Mouse (Mus musculus): ENCODE data around the gene Gli3. TPM values are rescaled to one million over a fixed set of nuclear protein-coding genes. Genes with fewer than 3 reads are reported as not detected.

The Gli3 gene
- polyA plus RNA-seq, 2 experiments: 0.21 to 0.44 TPM

- Histone ChIP-seq H3K4me3 (ENCODE audit: insufficient read depth in 1 of 2, low read depth in 2 of 2, low read length in 2 of 2) (no peak overlapping the region), H3K9ac (replicated peaks) (no peak overlapping the region), H3K4me2 (ENCODE audit: low read depth) (no peak overlapping the region), H3K9me3 (ENCODE audit: control insufficient read depth, low read length) (no peaks in the 10 kb centered on the region), H3K27me3 (ENCODE audit: control insufficient read depth, insufficient read depth, low read length) (no peaks in the 10 kb centered on the region), H3K27ac (no peak overlapping the region), H3K4me1 (replicated peaks; ENCODE audit: control insufficient read depth in 2 of 2, insufficient read depth in 2 of 2, low read length in 1 of 2) (no peaks in the 10 kb centered on the region), H3K36me3 (replicated peaks; ENCODE audit: control insufficient read depth, insufficient read depth, low read depth) (no peaks in the 10 kb centered on the region)
- ATAC-seq (ENCODE audit: insufficient read depth): no peak
- DNase-seq (ENCODE audit: low read depth in 3 of 3, low spot score in 3 of 3): no peak
- 53% methylated on average over 4 of the region's 4 CpGs for WGBS (ENCODE audit: insufficient replicate concordance)
- TF ChIP-seq CTCF (IDR thresholded peaks at IDR 0.05; ENCODE audit: low read depth) (no peak), EP300 (IDR thresholded peaks at IDR 0.05; ENCODE audit: low read depth) (no peak)
Observed at GRCm38 (mm10) chr13:15546258-15546657, 83.2 kb downstream of the Gli3 start.

- Histone ChIP-seq H3K4me1 (replicated peaks; ENCODE audit: control insufficient read depth in 2 of 2, insufficient read depth in 2 of 2, low read length in 1 of 2) (no peaks in the 10 kb centered on the region), H3K9me3 (ENCODE audit: control insufficient read depth, low read length) (no peaks in the 10 kb centered on the region), H3K4me2 (ENCODE audit: low read depth) (no peak overlapping the region), H3K27ac (no peak overlapping the region), H3K36me3 (replicated peaks; ENCODE audit: control insufficient read depth, insufficient read depth, low read depth) (no peaks in the 10 kb centered on the region), H3K4me3 (ENCODE audit: insufficient read depth in 1 of 2, low read depth in 2 of 2, low read length in 2 of 2) (no peak overlapping the region), H3K27me3 (ENCODE audit: control insufficient read depth, insufficient read depth, low read length) (no peaks in the 10 kb centered on the region), H3K9ac (replicated peaks) (no peak overlapping the region)
- no peak for TF ChIP-seq CTCF (IDR thresholded peaks at IDR 0.05; ENCODE audit: low read depth)
- TF ChIP-seq EP300 (IDR thresholded peaks at IDR 0.05; ENCODE audit: low read depth): no peak
- no peak for ATAC-seq (ENCODE audit: insufficient read depth)
- DNase-seq (ENCODE audit: low read depth in 3 of 3, low spot score in 3 of 3): no peak
- 45% methylated on average over 6 of the region's 6 CpGs for WGBS (ENCODE audit: insufficient replicate concordance)
Observed at GRCm38 (mm10) chr13:15549466-15549865, 86.4 kb downstream of the Gli3 start.

- no peak for TF ChIP-seq EP300 (IDR thresholded peaks at IDR 0.05; ENCODE audit: low read depth)
- no peak for TF ChIP-seq CTCF (IDR thresholded peaks at IDR 0.05; ENCODE audit: low read depth)
- 66% methylated on average over 8 of the region's 8 CpGs for WGBS (ENCODE audit: insufficient replicate concordance)
- ATAC-seq (ENCODE audit: insufficient read depth): no peak
Observed at GRCm38 (mm10) chr13:15550027-15550602, 87.1 kb downstream of the Gli3 start.

GRCm38 (mm10) chr13:15550731-15551130, 87.7 kb downstream of the Gli3 start:
- Histone ChIP-seq H3K36me3 (replicated peaks; ENCODE audit: control insufficient read depth, insufficient read depth, low read depth) (no peaks in the 10 kb centered on the region), H3K9ac (replicated peaks) (no peak overlapping the region), H3K27me3 (ENCODE audit: control insufficient read depth, insufficient read depth, low read length) (no peaks in the 10 kb centered on the region), H3K4me1 (replicated peaks; ENCODE audit: control insufficient read depth in 2 of 2, insufficient read depth in 2 of 2, low read length in 1 of 2) (no peaks in the 10 kb centered on the region), H3K27ac (no peak overlapping the region), H3K9me3 (ENCODE audit: control insufficient read depth, low read length) (no peaks in the 10 kb centered on the region), H3K4me2 (ENCODE audit: low read depth) (no peak overlapping the region), H3K4me3 (ENCODE audit: insufficient read depth in 1 of 2, low read depth in 2 of 2, low read length in 2 of 2) (no peak overlapping the region)
- WGBS (ENCODE audit: insufficient replicate concordance): 64% methylated on average over 6 of the region's 6 CpGs
- ATAC-seq (ENCODE audit: insufficient read depth) (no peak), DNase-seq (ENCODE audit: low read depth in 3 of 3, low spot score in 3 of 3) (no peak)
- no peak for TF ChIP-seq CTCF (IDR thresholded peaks at IDR 0.05; ENCODE audit: low read depth)
- no peak for TF ChIP-seq EP300 (IDR thresholded peaks at IDR 0.05; ENCODE audit: low read depth)

More at GRCm38 (mm10) chr13:15550027-15550602, 87.1 kb downstream of the Gli3 start:
- Histone ChIP-seq H3K4me1 (replicated peaks; ENCODE audit: control insufficient read depth in 2 of 2, insufficient read depth in 2 of 2, low read length in 1 of 2) (no peaks in the 10 kb centered on the region), H3K9ac (replicated peaks) (no peak overlapping the region), H3K4me3 (ENCODE audit: insufficient read depth in 1 of 2, low read depth in 2 of 2, low read length in 2 of 2) (no peak overlapping the region), H3K36me3 (replicated peaks; ENCODE audit: control insufficient read depth, insufficient read depth, low read depth) (no peaks in the 10 kb centered on the region), H3K27me3 (ENCODE audit: control insufficient read depth, insufficient read depth, low read length) (no peaks in the 10 kb centered on the region), H3K4me2 (ENCODE audit: low read depth) (no peak overlapping the region), H3K27ac (no peak overlapping the region), H3K9me3 (ENCODE audit: control insufficient read depth, low read length) (no peaks in the 10 kb centered on the region)
- DNase-seq (ENCODE audit: low read depth in 3 of 3, low spot score in 3 of 3): no peak

GRCm38 (mm10) chr13:15552009-15552408, 89.0 kb downstream of the Gli3 start:
- H3K9ac ChIP-seq (replicated peaks): no peak overlapping the region
- no peak for ATAC-seq (ENCODE audit: insufficient read depth)
- no peak overlapping the region for H3K4me3 ChIP-seq (ENCODE audit: insufficient read depth in 1 of 2, low read depth in 2 of 2, low read length in 2 of 2)
- H3K27ac ChIP-seq: no peak overlapping the region
- DNase-seq (ENCODE audit: low read depth in 3 of 3, low spot score in 3 of 3): no peak
- H3K4me2 ChIP-seq (ENCODE audit: low read depth): no peak overlapping the region
- H3K9me3 ChIP-seq (ENCODE audit: control insufficient read depth, low read length): no peaks in the 10 kb centered on the region
- no peak for TF ChIP-seq EP300 (IDR thresholded peaks at IDR 0.05; ENCODE audit: low read depth)
- no peak for TF ChIP-seq CTCF (IDR thresholded peaks at IDR 0.05; ENCODE audit: low read depth)
- no peaks in the 10 kb centered on the region for H3K27me3 ChIP-seq (ENCODE audit: control insufficient read depth, insufficient read depth, low read length)
- no peaks in the 10 kb centered on the region for H3K4me1 ChIP-seq (replicated peaks; ENCODE audit: control insufficient read depth in 2 of 2, insufficient read depth in 2 of 2, low read length in 1 of 2)
- WGBS (ENCODE audit: insufficient replicate concordance): 74% methylated on average over 3 of the region's 3 CpGs
- no peaks in the 10 kb centered on the region for H3K36me3 ChIP-seq (replicated peaks; ENCODE audit: control insufficient read depth, insufficient read depth, low read depth)

Measured in liver, embryonic 14.5 days (tissue).